Mouse (Mus musculus) lung, postnatal 10 days (tissue): ENCODE measurements at regions not wholly inside any gene's neighbourhood (a gene's known extent, or its start where the extent isn't known, plus 50 kb on each side); places are given as distances from the start of the nearest gene placed in this dataset.

Experiments used
- DNase-seq: peaks from one replicate; pipeline ENCODE4 v3.0.0; 2021

DNA sequence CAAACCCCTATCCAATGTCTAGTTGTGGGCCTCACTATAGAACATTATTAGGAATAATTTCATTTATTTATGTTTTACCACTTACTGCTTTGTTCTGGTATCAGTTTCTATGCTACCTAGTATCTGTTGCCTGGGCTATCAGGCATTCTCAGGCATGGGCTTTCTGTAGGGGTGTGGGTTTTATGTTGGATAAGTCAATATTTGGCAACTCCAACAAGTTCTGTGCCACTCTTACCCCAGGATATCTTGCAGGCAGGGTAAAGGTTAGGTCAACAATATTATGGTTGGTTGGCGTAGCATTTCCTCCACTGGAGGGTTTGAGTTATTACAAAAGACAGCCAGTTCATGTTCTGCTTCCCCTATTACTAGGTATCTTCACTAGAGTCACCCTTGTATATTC is 65.8 kb downstream of the Smim10l1 start:
- no peak for DNase-seq

DNA sequence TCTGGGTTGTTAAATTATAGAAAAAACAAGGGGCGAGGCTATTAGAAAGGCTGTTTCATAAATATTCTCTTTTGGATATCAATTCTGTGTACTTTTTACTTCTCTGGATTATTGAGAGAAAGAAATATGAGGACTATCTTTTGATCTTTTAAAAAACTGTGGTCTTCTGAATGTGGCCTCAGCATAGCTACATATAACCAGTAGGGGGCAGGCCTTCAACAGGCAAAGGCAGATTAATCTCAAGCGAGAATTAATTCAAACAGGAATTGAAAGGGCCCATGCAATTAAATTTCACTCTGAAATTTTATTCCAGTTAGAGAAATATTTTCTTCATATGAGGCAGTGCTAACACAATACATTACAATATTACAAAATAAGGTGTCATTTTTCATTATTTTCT is 66.6 kb downstream of the Smim10l1 start:
- no peak for DNase-seq

DNA sequence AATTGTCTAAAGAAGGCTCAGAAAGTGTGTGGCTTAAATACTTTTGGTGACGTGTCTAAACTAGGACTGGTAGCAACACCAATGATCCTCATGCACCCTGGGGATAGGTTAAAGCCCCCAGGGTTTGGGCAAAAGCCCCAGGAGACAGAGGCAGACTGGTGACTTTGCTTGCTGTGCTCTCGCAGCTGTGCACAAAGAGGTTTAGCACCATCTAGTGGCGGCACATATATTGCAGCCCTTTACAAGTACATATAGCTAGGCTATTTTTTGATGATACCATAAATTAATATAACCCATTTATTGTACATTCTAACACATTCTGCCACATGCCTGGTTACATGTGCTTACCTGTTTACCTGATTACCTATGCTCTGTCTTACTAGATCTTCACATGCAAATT is 85.8 kb upstream of the 5530400C23Rik start:
- DNase-seq = peak; percentile 50
